Mouse (Mus musculus): ENCODE data around the gene Triobp.

GRCm38 (mm10) chr15:79000357-79000791 is 52.9 kb downstream of the Triobp start:
- TF ChIP-seq POLR2A (IDR thresholded peaks at IDR 0.05; ENCODE audit: borderline replicate concordance, control insufficient read depth, low read depth, low read length) (no peak), CTCF (IDR thresholded peaks at IDR 0.05; ENCODE audit: control insufficient read depth, insufficient read depth, low read length) (no peak)
